Mouse (Mus musculus) ES-E14 (cell line): ENCODE results near the gene Ckmt2. TPM values are rescaled to one million over a fixed set of nuclear protein-coding genes. Genes with fewer than 3 reads are reported as not detected.

Source experiments
- DNase-seq: peaks from one replicate; pipeline ENCODE4 v3.0.0-alpha.2; 2013; ENCODE audit warnings: low read depth, low spot score
- H3K27ac ChIP-seq: 2 replicates; pipeline ENCODE4 v1.5.1; 2012; ENCODE audit warnings: low read depth, mild to moderate bottlenecking, low read length, moderate library complexity, mixed read lengths; ENCODE audit not compliant: poor library complexity, insufficient read depth, severe bottlenecking
- H3K36me3 ChIP-seq: 2 replicates; pipeline ENCODE4 v1.6.1; 2012; ENCODE audit warnings: mild to moderate bottlenecking, low read length, moderate library complexity, mixed read lengths; ENCODE audit not compliant: control insufficient read depth, poor library complexity, insufficient read depth, severe bottlenecking
- H3K4me1 ChIP-seq, 2 experiments: fragments of 150-350 bp in 1 of 2; sonication (generic) in 1 of 2; 2 replicates each; pipeline ENCODE4 v1.6.1; 2012; ENCODE audit warnings: low read length in 2 of 2, mild to moderate bottlenecking in 1 of 2, mixed read lengths in 1 of 2; ENCODE audit not compliant: control insufficient read depth in 2 of 2, insufficient read depth in 2 of 2, poor library complexity in 1 of 2
- H3K4me3 ChIP-seq, 2 experiments: fragments of 150-350 bp in 1 of 2; sonication (generic) in 1 of 2; 2 replicates each; pipeline ENCODE4 v1.5.1; 2012; ENCODE audit warnings: low read length in 2 of 2, low read depth in 1 of 2, mild to moderate bottlenecking in 1 of 2, mixed read lengths in 1 of 2; ENCODE audit not compliant: insufficient read depth in 1 of 2, poor library complexity in 1 of 2, severe bottlenecking in 1 of 2
- H3K9ac ChIP-seq: 2 replicates; pipeline ENCODE4 v1.6.1; 2012; ENCODE audit warnings: low read depth, mild to moderate bottlenecking, low read length, mixed read lengths; ENCODE audit not compliant: poor library complexity, insufficient read depth, severe bottlenecking
- H3K9me3 ChIP-seq: fragments of 150-350 bp; sonication (generic); 2 replicates; pipeline ENCODE4 v1.6.1; 2012; ENCODE audit warnings: low read depth, mild to moderate bottlenecking, low read length; ENCODE audit not compliant: control insufficient read depth, insufficient read depth
- CHD2 ChIP-seq: IDR thresholded peaks from 2 replicates; pipeline ENCODE4 v1.6.1; 2014; ENCODE audit warnings: mild to moderate bottlenecking, low read depth, low read length, inconsistent platforms
- HCFC1 ChIP-seq: IDR thresholded peaks from 2 replicates; pipeline ENCODE4 v1.6.1; 2012; ENCODE audit warnings: low read length, inconsistent platforms, borderline replicate concordance; ENCODE audit not compliant: insufficient read depth
- MAFK ChIP-seq: IDR thresholded peaks from 2 replicates; pipeline ENCODE4 v1.6.1; 2014; ENCODE audit warnings: mild to moderate bottlenecking, low read depth, low read length, inconsistent platforms; ENCODE audit not compliant: insufficient read depth
- ZC3H11A ChIP-seq: IDR thresholded peaks from 2 replicates; pipeline ENCODE4 v1.6.1; 2012; ENCODE audit warnings: low read depth, mild to moderate bottlenecking, inconsistent platforms, low read length, borderline replicate concordance
- ZNF384 ChIP-seq: IDR thresholded peaks from 2 replicates; pipeline ENCODE4 v1.6.1; 2012; ENCODE audit warnings: low read depth, low read length, inconsistent platforms
- in situ Hi-C, 2 experiments: fragments of 600-800 bp; cut with MboI; formaldehyde crosslinking; loops; one replicate each; pipeline ENCODE4 v1.15.1; 2025; ENCODE audit warnings: low sequenced_read_pairs in 2 of 2, inconsistent platforms in 1 of 2; ENCODE audit not compliant: unreplicated experiment in 2 of 2
- total RNA-seq: library from RNA; depleted of rRNA; stranded (reverse); fragments of 300-350 nt; gene quantifications from 2 replicates; pipeline ENCODE4 v1.2.3, GENCODE M21; 2012

Gene Ckmt2
- total RNA-seq, 1 experiment: not detected

DNA sequence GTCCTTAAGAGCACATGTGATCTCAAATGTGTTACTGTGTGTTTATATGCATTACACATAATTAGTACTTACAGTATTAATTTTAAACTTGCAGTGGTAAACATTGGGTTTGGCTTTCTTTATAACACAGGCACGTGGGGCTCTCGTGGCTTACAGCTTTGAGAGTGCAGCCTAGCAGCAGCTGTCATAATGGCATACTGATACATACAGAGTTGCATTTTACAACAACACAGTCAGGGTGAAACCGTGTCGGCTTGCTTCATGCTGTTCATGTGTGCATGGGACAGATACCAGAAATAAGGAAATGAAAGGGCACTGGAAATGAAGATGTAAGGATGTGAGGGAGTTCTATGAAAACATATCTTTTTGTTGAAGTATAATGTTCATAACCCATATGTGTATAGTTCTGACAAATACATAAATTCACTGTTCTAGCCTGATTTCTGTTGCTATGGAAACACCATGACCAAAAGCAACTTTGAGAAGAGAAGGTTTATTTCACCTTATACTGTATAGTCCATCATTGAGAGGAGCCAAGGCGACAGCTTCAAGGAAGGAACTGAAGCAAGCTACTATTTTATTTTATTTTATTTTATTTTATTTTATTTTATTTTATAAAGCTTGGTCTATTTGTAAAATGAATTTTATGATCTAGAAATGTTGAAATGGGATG is 8.2 kb upstream of the Ckmt2 start:
- Histone ChIP-seq H3K9me3 (no peaks in the 10 kb centered on the region), H3K36me3 (no peaks in the 10 kb centered on the region), H3K9ac (no peak overlapping the region), H3K27ac (no peak overlapping the region), H3K4me3 (no peak overlapping the region), H3K4me1 (peaks cover 0 to 4% of the 10 kb centered on the region in 2 experiments; a peak in 1 of 4 replicates)
- TF ChIP-seq HCFC1 (no peak), ZNF384 (no peak), CHD2 (no peak)
- no peak for DNase-seq
- in situ Hi-C loops: no loop called here

DNA sequence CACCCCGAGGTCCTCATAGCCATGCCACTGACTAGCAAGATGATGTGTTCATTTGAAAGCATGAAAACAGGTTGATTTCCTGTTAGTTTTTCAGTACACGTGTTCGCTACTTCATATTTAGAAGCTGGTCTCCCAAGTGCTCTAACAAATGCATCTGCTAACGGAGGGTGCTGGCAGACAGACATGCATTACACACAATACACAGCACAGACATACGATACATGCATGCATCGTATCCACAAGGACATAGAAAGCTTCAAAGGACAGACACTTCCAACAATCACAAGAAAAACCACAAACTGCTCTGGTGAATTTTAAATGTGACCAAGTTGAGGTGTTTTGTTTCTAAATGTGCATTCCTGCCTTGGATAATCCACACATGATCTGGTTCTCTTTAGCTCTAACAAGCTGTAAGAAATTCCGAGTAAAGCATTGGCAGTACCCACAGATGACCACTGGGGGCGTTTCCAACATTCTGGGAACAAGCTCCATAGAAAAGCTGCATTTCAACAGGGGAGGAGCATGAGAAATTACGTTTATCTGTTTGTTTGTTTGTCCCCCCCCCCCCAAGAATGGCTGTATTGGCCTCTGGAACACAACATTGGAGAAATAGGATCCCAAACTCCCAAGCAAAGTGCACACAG is 5.3 kb upstream of the Ckmt2 start:
- Histone ChIP-seq H3K4me3 (no peak overlapping the region), H3K36me3 (no peaks in the 10 kb centered on the region), H3K27ac (no peak overlapping the region), H3K4me1 (peaks cover 0 to 4% of the 10 kb centered on the region in 2 experiments; a peak in 1 of 4 replicates), H3K9ac (no peak overlapping the region), H3K9me3 (no peaks in the 10 kb centered on the region)
- DNase-seq: peak; percentile 45
- no peak for TF ChIP-seq ZNF384
- TF ChIP-seq ZC3H11A: 0 out of 2 replicates have a peak, but pooled peaks have one; percentile 12
- no peak for TF ChIP-seq HCFC1
- no peak for TF ChIP-seq MAFK
- in situ Hi-C loops: no loop called here

DNA sequence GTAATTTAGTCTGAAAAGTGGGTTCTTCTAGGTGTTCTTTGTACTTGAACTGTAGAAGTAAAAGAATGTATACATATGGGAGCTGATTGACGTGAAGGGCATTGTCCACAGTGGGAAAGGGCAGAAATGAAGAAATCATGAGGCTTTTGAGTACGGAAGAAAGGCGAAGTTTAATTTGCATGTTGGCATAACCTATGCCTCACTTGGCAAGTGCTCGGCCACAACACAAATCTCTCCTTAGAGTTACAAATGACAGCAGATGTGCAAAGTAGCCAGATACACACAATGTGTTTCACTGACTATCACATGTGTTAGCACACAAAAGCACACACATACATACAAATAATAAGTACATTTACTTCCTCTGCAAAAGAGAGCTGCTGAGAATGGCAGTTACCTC is 3.6 kb upstream of the Ckmt2 start:
- DNase-seq: no peak
- TF ChIP-seq CHD2 (no peak), HCFC1 (no peak), MAFK (no peak), ZNF384 (no peak), ZC3H11A (no peak)
- H3K27ac ChIP-seq: no peak overlapping the region
- H3K9ac ChIP-seq: no peak overlapping the region
- H3K36me3 ChIP-seq: no peaks in the 10 kb centered on the region
- H3K4me1 ChIP-seq: peaks cover 0 to 4% of the 10 kb centered on the region in 2 experiments; a peak in 1 of 4 replicates
- H3K4me3 ChIP-seq: no peak overlapping the region
- in situ Hi-C loops: no loop called here
- no peaks in the 10 kb centered on the region for H3K9me3 ChIP-seq

GRCm38 (mm10) chr13:91877996-91878395 is 1.3 kb upstream of the Ckmt2 start:
- H3K9me3 ChIP-seq: no peaks in the 10 kb centered on the region
- no peak overlapping the region for H3K4me3 ChIP-seq
- DNase-seq: no peak
- H3K9ac ChIP-seq: no peak overlapping the region
- H3K27ac ChIP-seq: no peak overlapping the region
- TF ChIP-seq HCFC1 (no peak), CHD2 (no peak)
- H3K36me3 ChIP-seq: no peaks in the 10 kb centered on the region
- H3K4me1 ChIP-seq: peaks cover 0 to 3% of the 10 kb centered on the region in 2 experiments; a peak in 1 of 4 replicates
- in situ Hi-C loops: no loop called here

DNA sequence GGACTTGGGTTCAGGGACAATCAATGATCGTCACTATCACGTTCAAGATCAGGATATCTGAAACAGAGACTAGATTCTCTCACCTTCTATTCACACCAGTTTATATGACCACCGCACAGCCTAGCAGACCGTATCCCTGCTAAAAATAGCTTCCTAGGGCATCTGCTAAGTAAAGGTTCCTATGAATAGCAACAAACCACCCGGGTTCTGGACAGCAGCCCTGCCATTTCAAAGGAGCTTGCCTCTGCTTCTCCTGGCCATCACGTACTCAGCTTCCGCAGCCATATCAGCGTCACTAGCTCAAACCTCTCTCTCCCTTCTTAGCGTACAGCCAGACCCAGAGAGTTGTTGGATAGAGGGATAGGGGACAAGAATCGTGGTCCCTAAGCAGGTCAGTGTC is 665 bp upstream of the Ckmt2 start:
- no peaks in the 10 kb centered on the region for H3K9me3 ChIP-seq
- H3K4me1 ChIP-seq: 0 out of 4 replicates have a peak, but pooled peaks cover 0 to 1% of the 10 kb centered on the region in 2 experiments
- no peak overlapping the region for H3K27ac ChIP-seq
- H3K4me3 ChIP-seq: no peak overlapping the region
- no peaks in the 10 kb centered on the region for H3K36me3 ChIP-seq
- H3K9ac ChIP-seq: no peak overlapping the region
- DNase-seq: no peak
- in situ Hi-C loops: no loop called here
- TF ChIP-seq ZNF384 (no peak), CHD2 (no peak), MAFK (no peak), HCFC1 (no peak), ZC3H11A (no peak)
